Mouse (Mus musculus) ES-E14 (cell line): ENCODE measurements around the gene Chrna7. TPM values are rescaled to one million over a fixed set of nuclear protein-coding genes. Genes with fewer than 3 reads are reported as not detected.

ENCODE experiments used
- DNase-seq: peaks from one replicate; pipeline ENCODE4 v3.0.0-alpha.2; 2013; ENCODE audit warnings: low read depth, low spot score
- H3K27ac ChIP-seq: 2 replicates; pipeline ENCODE4 v1.5.1; 2012; ENCODE audit warnings: low read depth, mild to moderate bottlenecking, low read length, moderate library complexity, mixed read lengths; ENCODE audit not compliant: poor library complexity, insufficient read depth, severe bottlenecking
- H3K36me3 ChIP-seq: 2 replicates; pipeline ENCODE4 v1.6.1; 2012; ENCODE audit warnings: mild to moderate bottlenecking, low read length, moderate library complexity, mixed read lengths; ENCODE audit not compliant: control insufficient read depth, poor library complexity, insufficient read depth, severe bottlenecking
- H3K4me1 ChIP-seq, 2 experiments: fragments of 150-350 bp in 1 of 2; sonication (generic) in 1 of 2; 2 replicates each; pipeline ENCODE4 v1.6.1; 2012; ENCODE audit warnings: low read length in 2 of 2, mild to moderate bottlenecking in 1 of 2, mixed read lengths in 1 of 2; ENCODE audit not compliant: control insufficient read depth in 2 of 2, insufficient read depth in 2 of 2, poor library complexity in 1 of 2
- H3K4me3 ChIP-seq, 2 experiments: fragments of 150-350 bp in 1 of 2; sonication (generic) in 1 of 2; 2 replicates each; pipeline ENCODE4 v1.5.1; 2012; ENCODE audit warnings: low read length in 2 of 2, low read depth in 1 of 2, mild to moderate bottlenecking in 1 of 2, mixed read lengths in 1 of 2; ENCODE audit not compliant: insufficient read depth in 1 of 2, poor library complexity in 1 of 2, severe bottlenecking in 1 of 2
- H3K9ac ChIP-seq: 2 replicates; pipeline ENCODE4 v1.6.1; 2012; ENCODE audit warnings: low read depth, mild to moderate bottlenecking, low read length, mixed read lengths; ENCODE audit not compliant: poor library complexity, insufficient read depth, severe bottlenecking
- H3K9me3 ChIP-seq: fragments of 150-350 bp; sonication (generic); 2 replicates; pipeline ENCODE4 v1.6.1; 2012; ENCODE audit warnings: low read depth, mild to moderate bottlenecking, low read length; ENCODE audit not compliant: control insufficient read depth, insufficient read depth
- CHD2 ChIP-seq: IDR thresholded peaks from 2 replicates; pipeline ENCODE4 v1.6.1; 2014; ENCODE audit warnings: mild to moderate bottlenecking, low read depth, low read length, inconsistent platforms
- HCFC1 ChIP-seq: IDR thresholded peaks from 2 replicates; pipeline ENCODE4 v1.6.1; 2012; ENCODE audit warnings: low read length, inconsistent platforms, borderline replicate concordance; ENCODE audit not compliant: insufficient read depth
- MAFK ChIP-seq: IDR thresholded peaks from 2 replicates; pipeline ENCODE4 v1.6.1; 2014; ENCODE audit warnings: mild to moderate bottlenecking, low read depth, low read length, inconsistent platforms; ENCODE audit not compliant: insufficient read depth
- ZC3H11A ChIP-seq: IDR thresholded peaks from 2 replicates; pipeline ENCODE4 v1.6.1; 2012; ENCODE audit warnings: low read depth, mild to moderate bottlenecking, inconsistent platforms, low read length, borderline replicate concordance
- ZNF384 ChIP-seq: IDR thresholded peaks from 2 replicates; pipeline ENCODE4 v1.6.1; 2012; ENCODE audit warnings: low read depth, low read length, inconsistent platforms
- in situ Hi-C, 2 experiments: fragments of 600-800 bp; cut with MboI; formaldehyde crosslinking; loops; one replicate each; pipeline ENCODE4 v1.15.1; 2025; ENCODE audit warnings: low sequenced_read_pairs in 2 of 2, inconsistent platforms in 1 of 2; ENCODE audit not compliant: unreplicated experiment in 2 of 2
- total RNA-seq: library from RNA; depleted of rRNA; stranded (reverse); fragments of 300-350 nt; gene quantifications from 2 replicates; pipeline ENCODE4 v1.2.3, GENCODE M21; 2012

Chrna7 gene
- total RNA-seq, 1 experiment: 12.2 TPM

DNA sequence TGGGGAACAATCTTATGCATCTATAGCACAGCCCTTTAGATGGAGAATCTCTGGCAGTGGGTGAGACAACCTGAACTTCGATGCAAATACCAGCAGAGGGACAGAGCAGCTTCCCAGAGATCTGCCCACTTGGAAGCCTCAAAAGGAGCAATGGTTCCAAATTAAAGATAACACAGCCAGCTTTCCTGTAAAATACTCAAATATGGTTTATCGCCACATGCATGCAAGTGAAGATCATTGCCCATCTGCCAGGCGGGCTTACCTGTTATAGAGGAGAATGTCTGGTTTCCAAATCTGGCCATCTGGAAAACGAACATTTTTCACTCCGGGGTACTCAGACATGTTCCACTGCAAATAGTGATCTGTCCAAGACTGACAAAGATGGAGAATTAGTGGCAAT is 64.0 kb downstream of the Chrna7 start:
- no peak for DNase-seq
- in situ Hi-C loops: no loop called here
- Histone ChIP-seq H3K36me3 (no peaks in the 10 kb centered on the region; the same call in 1 of the 2 replicates), H3K9ac (no peak overlapping the region), H3K4me1 (no peaks in the 10 kb centered on the region), H3K4me3 (no peak overlapping the region), H3K27ac (no peak overlapping the region), H3K9me3 (no peaks in the 10 kb centered on the region)
- no peak for TF ChIP-seq ZNF384
- no peak for TF ChIP-seq CHD2
- no peak for TF ChIP-seq HCFC1
- TF ChIP-seq MAFK: no peak
- no peak for TF ChIP-seq ZC3H11A

GRCm38 (mm10) chr7:63122547-63122946 is 89.8 kb downstream of the Chrna7 start:
- Histone ChIP-seq H3K36me3 (no peaks in the 10 kb centered on the region), H3K4me3 (no peak overlapping the region), H3K9me3 (no peaks in the 10 kb centered on the region), H3K4me1 (no peaks in the 10 kb centered on the region), H3K9ac (no peak overlapping the region), H3K27ac (no peak overlapping the region)
- in situ Hi-C loops: no loop called here
- TF ChIP-seq ZNF384 (no peak), CHD2 (no peak), ZC3H11A (no peak), MAFK (no peak), HCFC1 (no peak)
- no peak for DNase-seq

- Histone ChIP-seq H3K9ac (no peak overlapping the region), H3K9me3 (no peaks in the 10 kb centered on the region), H3K4me3 (no peak overlapping the region), H3K27ac (no peak overlapping the region), H3K4me1 (no peaks in the 10 kb centered on the region), H3K36me3 (no peaks in the 10 kb centered on the region)
- TF ChIP-seq ZNF384: no peak
- TF ChIP-seq HCFC1: no peak
- no peak for TF ChIP-seq CHD2
- no peak for TF ChIP-seq ZC3H11A
- TF ChIP-seq MAFK: no peak
- DNase-seq: no peak
- in situ Hi-C loops: no loop called here
These were observed 98.7 kb downstream of the Chrna7 start for GRCm38 (mm10) chr7:63113671-63114070.

GRCm38 (mm10) chr7:63113252-63113651 is 99.1 kb downstream of the Chrna7 start:
- Histone ChIP-seq H3K4me1 (no peaks in the 10 kb centered on the region), H3K36me3 (no peaks in the 10 kb centered on the region), H3K27ac (no peak overlapping the region), H3K4me3 (no peak overlapping the region), H3K9me3 (no peaks in the 10 kb centered on the region), H3K9ac (no peak overlapping the region)
- in situ Hi-C loops: no loop called here
- TF ChIP-seq HCFC1: no peak
- TF ChIP-seq CHD2: no peak
- no peak for TF ChIP-seq MAFK
- TF ChIP-seq ZNF384: no peak
- TF ChIP-seq ZC3H11A: no peak
- no peak for DNase-seq

DNA sequence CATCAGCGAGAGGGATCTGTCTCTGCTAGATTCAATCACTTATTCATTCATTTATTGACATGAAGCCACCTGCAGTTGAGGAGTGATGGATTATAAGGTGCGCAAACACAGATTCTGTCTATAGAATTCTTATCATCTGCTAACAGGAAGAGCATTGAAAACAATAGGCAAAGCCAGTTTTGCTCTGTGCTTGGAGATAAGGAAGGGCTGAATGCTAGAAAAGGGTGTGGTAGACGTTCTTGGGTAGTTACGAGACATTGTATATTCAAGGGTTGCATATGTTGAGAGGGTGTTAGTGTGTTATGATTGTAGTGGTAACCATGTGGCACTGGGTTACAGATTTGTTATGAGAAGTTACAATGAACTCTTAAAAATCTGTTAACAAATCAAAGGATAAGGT is 103.0 kb downstream of the Chrna7 start:
- no peak overlapping the region for H3K4me3 ChIP-seq
- H3K36me3 ChIP-seq: no peaks in the 10 kb centered on the region
- no peak overlapping the region for H3K27ac ChIP-seq
- no peaks in the 10 kb centered on the region for H3K4me1 ChIP-seq
- no peak for DNase-seq
- in situ Hi-C loops: no loop called here
- H3K9me3 ChIP-seq: no peaks in the 10 kb centered on the region
- TF ChIP-seq ZNF384 (no peak), MAFK (no peak), ZC3H11A (no peak), CHD2 (no peak), HCFC1 (no peak)
- H3K9ac ChIP-seq: no peak overlapping the region
